Comparison of ENCODE assay signal across 28 mouse cellular contexts in the genomic region with DNA sequence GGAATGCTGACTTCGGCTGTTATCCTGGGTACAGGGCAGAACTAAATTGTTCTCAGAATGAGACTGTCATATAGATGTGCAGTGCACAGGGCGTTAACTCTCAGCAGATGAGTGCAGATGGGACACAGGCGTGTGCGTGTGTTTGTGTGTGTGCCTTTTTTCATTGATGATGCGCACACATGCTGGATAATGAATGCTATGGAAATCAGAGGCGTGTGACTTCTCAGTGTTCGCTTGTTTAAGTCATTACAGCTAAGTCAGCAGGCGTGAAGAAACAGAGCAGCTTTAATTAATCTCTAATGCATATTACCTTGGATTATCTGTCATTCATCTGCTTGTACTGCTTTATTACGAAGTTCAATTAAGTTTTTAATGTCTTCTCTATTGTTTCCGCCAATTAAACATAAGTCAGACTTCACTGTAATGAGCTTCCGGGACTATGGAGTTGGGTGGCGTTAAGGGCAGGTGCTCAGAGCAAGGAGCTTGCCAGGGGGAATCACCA. TPM values are rescaled to one million over a fixed set of nuclear protein-coding genes. Genes with fewer than 3 reads are reported as not detected.
DNase-seq lines count a peak whose midpoint lies in the region; ATAC-seq lines count a peak whose summit lies in the region.
"Had no signal": no experiment of that assay in that cellular context is flagged by ENCODE, and none has a peak within 500 bp of the region (broad histone marks: within the 10 kb centered on the region; RNA-seq: fewer than 3 reads in every experiment).

No protein-coding gene starts in this region.

- no peaks in the 10 kb centered on the region for H3K4me1 ChIP-seq in forebrain, embryonic 13.5 days
- H3K4me1 ChIP-seq in forebrain, embryonic 11.5 days (replicated peaks; ENCODE audit: control insufficient read depth, insufficient read depth, low read length): no peaks in the 10 kb centered on the region
- H3K4me1 ChIP-seq in hindbrain, embryonic 12.5 days: no peaks in the 10 kb centered on the region
- no peaks in the 10 kb centered on the region for H3K4me1 ChIP-seq in hindbrain, embryonic 10.5 days (replicated peaks)
- no peaks in the 10 kb centered on the region; the same call in 1 of the 2 replicates for H3K4me1 ChIP-seq in hindbrain, embryonic 14.5 days (replicated peaks; ENCODE audit: control insufficient read depth, insufficient read depth, low read length)
- no peaks in the 10 kb centered on the region for H3K4me1 ChIP-seq in neural tube, embryonic 14.5 days (ENCODE audit: control insufficient read depth, insufficient read depth, low read length)

- no peak overlapping the region for H3K4me2 ChIP-seq in forebrain, embryonic 13.5 days
- no peak overlapping the region for H3K4me2 ChIP-seq in forebrain, embryonic 11.5 days (ENCODE audit: low read depth, low read length, severe bottlenecking)
- H3K4me2 ChIP-seq in hindbrain, embryonic 12.5 days (replicated peaks): no peak overlapping the region
- H3K4me2 ChIP-seq in hindbrain, embryonic 14.5 days (replicated peaks): no peak overlapping the region
- H3K4me2 ChIP-seq in neural tube, embryonic 14.5 days (ENCODE audit: low read depth, low read length): no peak overlapping the region

- H3K9ac ChIP-seq in forebrain, embryonic 13.5 days: no peak overlapping the region
- no peak overlapping the region for H3K9ac ChIP-seq in forebrain, embryonic 11.5 days (ENCODE audit: low read length)
- H3K9ac ChIP-seq in hindbrain, embryonic 12.5 days: no peak overlapping the region
- no peak overlapping the region for H3K9ac ChIP-seq in hindbrain, embryonic 14.5 days
- H3K9ac ChIP-seq in neural tube, embryonic 14.5 days (replicated peaks; ENCODE audit: low read depth, low read length): no peak overlapping the region
- H3K9ac ChIP-seq: liver, embryonic 14.5 days had no signal

- DNase-seq in forebrain, embryonic 11.5 days (ENCODE audit: low spot score): no peak
- DNase-seq in hindbrain, embryonic 10.5 days (ENCODE audit: low spot score): no peak
- no peak for DNase-seq in hindbrain, embryonic 14.5 days (ENCODE audit: low spot score)
- DNase-seq: adrenal gland, postnatal 14 days; cerebellum, adult 18-20 months; cerebellum, postnatal 10 days; gastrocnemius, postnatal 10 days; heart, postnatal 14 days; kidney, adult 9 months; kidney, postnatal 14 days; liver; lung, adult 2 months; lung, postnatal 10 days; midbrain, embryonic 14.5 days; right cerebral cortex, postnatal 4 days; thymus, adult 18-20 months; thymus, postnatal 36 days had no signal

- 54% methylated on average over 12 of the region's 12 CpGs for WGBS in forebrain, embryonic 13.5 days
- WGBS in forebrain, embryonic 11.5 days: 75% methylated on average over 12 of the region's 12 CpGs
- WGBS in hindbrain, embryonic 12.5 days: 74% methylated on average over 12 of the region's 12 CpGs
- 90% methylated on average over 12 of the region's 12 CpGs for WGBS in hindbrain, embryonic 10.5 days
- WGBS in hindbrain, embryonic 14.5 days: 51% methylated on average over 12 of the region's 12 CpGs
- WGBS in neural tube, embryonic 14.5 days: 53% methylated on average over 12 of the region's 12 CpGs

- 0 out of 2 replicates have a peak, but pooled peaks cover 17% of the 10 kb centered on the region for H3K27me3 ChIP-seq in forebrain, embryonic 13.5 days
- H3K27me3 ChIP-seq in forebrain, embryonic 11.5 days (ENCODE audit: control insufficient read depth, insufficient read depth, low read length): no peaks in the 10 kb centered on the region
- H3K27me3 ChIP-seq in hindbrain, embryonic 12.5 days: no peaks in the 10 kb centered on the region
- H3K27me3 ChIP-seq in hindbrain, embryonic 10.5 days (ENCODE audit: insufficient read depth, poor library complexity, severe bottlenecking): no peaks in the 10 kb centered on the region
- no peaks in the 10 kb centered on the region for H3K27me3 ChIP-seq in hindbrain, embryonic 14.5 days (ENCODE audit: control insufficient read depth, insufficient read depth, low read length)
- H3K27me3 ChIP-seq in neural tube, embryonic 14.5 days (ENCODE audit: control insufficient read depth, insufficient read depth, low read length): no peaks in the 10 kb centered on the region

- H3K4me3 ChIP-seq in forebrain, embryonic 13.5 days: no peak overlapping the region
- no peak overlapping the region for H3K4me3 ChIP-seq in forebrain, embryonic 11.5 days (ENCODE audit: low read depth, low read length)
- H3K4me3 ChIP-seq in hindbrain, embryonic 12.5 days: no peak overlapping the region
- no peak overlapping the region for H3K4me3 ChIP-seq in hindbrain, embryonic 10.5 days
- H3K4me3 ChIP-seq in hindbrain, embryonic 14.5 days (replicated peaks; ENCODE audit: low read length): no peak overlapping the region
- H3K4me3 ChIP-seq in neural tube, embryonic 14.5 days (ENCODE audit: low read depth, low read length): no peak overlapping the region

- no peaks in the 10 kb centered on the region for H3K36me3 ChIP-seq in forebrain, embryonic 13.5 days (ENCODE audit: poor library complexity, severe bottlenecking)
- H3K36me3 ChIP-seq in forebrain, embryonic 11.5 days (ENCODE audit: control insufficient read depth, insufficient read depth, low read length): no peaks in the 10 kb centered on the region
- H3K36me3 ChIP-seq in hindbrain, embryonic 12.5 days: no peaks in the 10 kb centered on the region
- H3K36me3 ChIP-seq in hindbrain, embryonic 10.5 days: no peaks in the 10 kb centered on the region
- no peaks in the 10 kb centered on the region for H3K36me3 ChIP-seq in hindbrain, embryonic 14.5 days (replicated peaks; ENCODE audit: control insufficient read depth, insufficient read depth)
- no peaks in the 10 kb centered on the region for H3K36me3 ChIP-seq in neural tube, embryonic 14.5 days (ENCODE audit: control insufficient read depth, insufficient read depth, low read length)

- ATAC-seq in forebrain, embryonic 13.5 days: 0 out of 2 replicates have a peak, but pooled peaks have one; percentile 45
- ATAC-seq in forebrain, embryonic 11.5 days (replicated peaks; ENCODE audit: low FRiP score): no peak
- ATAC-seq in hindbrain, embryonic 12.5 days (ENCODE audit: low FRiP score): peak; percentile 72
- ATAC-seq in hindbrain, embryonic 14.5 days (ENCODE audit: low FRiP score): peak; percentile 57
- ATAC-seq in neural tube, embryonic 14.5 days (ENCODE audit: low read depth): peak; percentile 81; the same call in 1 of the 2 replicates
- ATAC-seq in CD4-positive, CD25-positive, alpha-beta regulatory T cell, adult 4 months: no peak
- ATAC-seq in frontal cortex, adult (ENCODE audit: low TSS enrichment): no peak
- ATAC-seq: intestine, postnatal 0 days; Patski had no signal

- no peak overlapping the region for H3K27ac ChIP-seq in forebrain, embryonic 13.5 days
- H3K27ac ChIP-seq in forebrain, embryonic 11.5 days (ENCODE audit: low read depth, low read length): no peak overlapping the region
- no peak overlapping the region for H3K27ac ChIP-seq in hindbrain, embryonic 12.5 days
- no peak overlapping the region for H3K27ac ChIP-seq in hindbrain, embryonic 10.5 days
- no peak overlapping the region for H3K27ac ChIP-seq in hindbrain, embryonic 14.5 days
- H3K27ac ChIP-seq in neural tube, embryonic 14.5 days (ENCODE audit: low read depth, low read length): no peak overlapping the region
- H3K27ac ChIP-seq: liver, embryonic 14.5 days; macrophage; stomach, postnatal 0 days had no signal

- no peaks in the 10 kb centered on the region; the same call in 1 of the 2 replicates for H3K9me3 ChIP-seq in forebrain, embryonic 13.5 days (replicated peaks)
- H3K9me3 ChIP-seq in forebrain, embryonic 11.5 days (ENCODE audit: control insufficient read depth, low read length): no peaks in the 10 kb centered on the region
- no peaks in the 10 kb centered on the region for H3K9me3 ChIP-seq in hindbrain, embryonic 12.5 days (replicated peaks)
- no peaks in the 10 kb centered on the region for H3K9me3 ChIP-seq in hindbrain, embryonic 10.5 days
- H3K9me3 ChIP-seq in hindbrain, embryonic 14.5 days (ENCODE audit: control insufficient read depth, low read length): 0 out of 2 replicates have a peak, but pooled peaks cover 5% of the 10 kb centered on the region
- no peaks in the 10 kb centered on the region for H3K9me3 ChIP-seq in neural tube, embryonic 14.5 days (ENCODE audit: control insufficient read depth, low read length)

RNA-seq across cellular contexts. Expression of a gene that starts 15.5 kb away (rescaled TPM):
- polyA plus RNA-seq in forebrain, embryonic 13.5 days (2015; fragmentation: Nextera tagmentation; extraction: Ambion mirVana): 0.33 and 0.56 TPM in 2 replicates
- polyA plus RNA-seq in forebrain, embryonic 11.5 days (2014; fragmentation: Nextera tagmentation; extraction: Ambion mirVana): 0.09 and 0.12 TPM in 2 replicates
- polyA plus RNA-seq in hindbrain, embryonic 12.5 days (2016; fragmentation: Nextera tagmentation; extraction: Ambion mirVana): 2.0 and 2.3 TPM in 2 replicates
- polyA plus RNA-seq in hindbrain, embryonic 10.5 days (2016; fragmentation: Nextera tagmentation; extraction: Ambion mirVana): 0.35 and 0.78 TPM in 2 replicates
- 6.8 and 7.6 TPM in 2 replicates for polyA plus RNA-seq in hindbrain, embryonic 14.5 days (2014; fragmentation: Nextera tagmentation; extraction: Ambion mirVana)
- 8.2 and 10.6 TPM in 2 replicates for polyA plus RNA-seq in neural tube, embryonic 14.5 days (2014; fragmentation: Nextera tagmentation; extraction: Ambion mirVana)
- polyA plus RNA-seq in CD4-positive, CD25-positive, alpha-beta regulatory T cell, adult 4 months (2017; shearing (Covaris generic)): not detected
- polyA plus RNA-seq: limb, embryonic 11.5 days; Patski had no signal

RNA-seq across cellular contexts. Expression of a gene that starts 54.0 kb away (rescaled TPM):
- 0.18 and 0.20 TPM in 2 replicates for polyA plus RNA-seq in forebrain, embryonic 13.5 days (2015; fragmentation: Nextera tagmentation; extraction: Ambion mirVana)
- polyA plus RNA-seq in forebrain, embryonic 11.5 days (2014; fragmentation: Nextera tagmentation; extraction: Ambion mirVana): 0.17 and 0.45 TPM in 2 replicates
- polyA plus RNA-seq in hindbrain, embryonic 12.5 days (2016; fragmentation: Nextera tagmentation; extraction: Ambion mirVana): 0.63 and 0.93 TPM in 2 replicates
- 0.12 and 0.22 TPM in 2 replicates for polyA plus RNA-seq in hindbrain, embryonic 10.5 days (2016; fragmentation: Nextera tagmentation; extraction: Ambion mirVana)
- 0.10 and 0.40 TPM in 2 replicates for polyA plus RNA-seq in hindbrain, embryonic 14.5 days (2014; fragmentation: Nextera tagmentation; extraction: Ambion mirVana)
- polyA plus RNA-seq in neural tube, embryonic 14.5 days (2014; fragmentation: Nextera tagmentation; extraction: Ambion mirVana): 0.13 and 0.16 TPM in 2 replicates
- polyA plus RNA-seq in CD4-positive, CD25-positive, alpha-beta regulatory T cell, adult 4 months (2017; shearing (Covaris generic)): not detected
- polyA plus RNA-seq: macrophage, Patski had no signal

Comparison
In these comparisons a context has a peak if more than half of its experiments do, and no peak if none do; other contexts are left out.
1. ATAC-seq: peak in forebrain, embryonic 13.5 days (single experiment), hindbrain, embryonic 12.5 days (single experiment), hindbrain, embryonic 14.5 days (single experiment) and neural tube, embryonic 14.5 days (single experiment); none in forebrain, embryonic 11.5 days (single experiment), CD4-positive, CD25-positive, alpha-beta regulatory T cell, adult 4 months (single experiment) and frontal cortex, adult (single experiment).